Mouse (Mus musculus) neutrophil, adult 59 days (primary cell): ENCODE data around the gene Vmn1r138. TPM values are rescaled to one million over a fixed set of nuclear protein-coding genes. Genes with fewer than 3 reads are reported as not detected.

Experiments used
- total RNA-seq, 2 experiments: library from RNA; stranded (reverse); gene quantifications; 1 replicate in 1 of 2; 2 replicates in 1 of 2; pipeline ENCODE4 v1.2.4; 2023

Vmn1r138 gene
- not detected for total RNA-seq

DNA sequence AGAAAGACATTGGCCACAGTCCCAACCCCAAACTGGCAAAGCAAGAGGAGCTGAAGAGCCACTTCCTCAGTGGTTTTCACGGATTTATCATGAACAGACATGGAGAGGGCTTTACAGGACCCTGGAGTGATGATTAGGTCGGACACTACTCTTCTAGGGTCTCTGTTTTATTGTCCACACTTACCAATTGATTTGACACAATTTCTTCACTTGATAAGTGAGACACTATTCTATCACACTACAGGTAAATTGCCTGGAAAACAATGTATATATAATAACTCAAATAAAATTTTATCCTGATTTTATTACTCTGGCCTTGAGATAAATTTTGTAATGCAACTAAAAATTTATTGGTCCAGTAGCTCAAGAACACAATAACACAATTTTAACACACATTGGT, at the start of gene Vmn1r138:
Vmn1r138 (minus strand) TSS at position 101 of the 400 bp plus-strand sequence.

DNA sequence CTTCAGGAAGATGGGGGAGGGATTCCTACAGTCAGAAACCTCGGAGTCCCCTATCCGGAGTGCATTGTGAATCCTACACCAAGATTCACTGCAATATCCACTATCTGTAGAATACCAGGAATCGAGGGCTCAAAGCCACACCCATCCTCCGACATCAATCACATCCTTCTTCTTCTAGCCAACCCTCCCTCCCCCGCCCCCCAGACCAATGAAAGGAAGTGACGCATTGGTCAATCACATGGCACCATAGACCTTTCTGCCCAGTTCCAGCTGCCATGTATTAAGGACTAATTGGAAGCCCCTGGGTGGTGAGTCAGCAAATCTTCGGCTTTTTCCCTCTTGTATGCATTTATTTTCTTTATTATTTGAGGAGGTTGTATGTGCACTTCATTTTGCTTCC, 40.1 kb upstream of the Vmn1r138 start, which contains the start of gene Vmn1r139:
Vmn1r139 (plus strand) TSS at position 301 of the 400 bp plus-strand sequence.

GRCm38 (mm10) chr7:22056205-22056604, 27.5 kb upstream of the Vmn1r138 start, which contains the start of gene Gm6176:
Gm6176 (minus strand) TSS chr7:22056305.

DNA sequence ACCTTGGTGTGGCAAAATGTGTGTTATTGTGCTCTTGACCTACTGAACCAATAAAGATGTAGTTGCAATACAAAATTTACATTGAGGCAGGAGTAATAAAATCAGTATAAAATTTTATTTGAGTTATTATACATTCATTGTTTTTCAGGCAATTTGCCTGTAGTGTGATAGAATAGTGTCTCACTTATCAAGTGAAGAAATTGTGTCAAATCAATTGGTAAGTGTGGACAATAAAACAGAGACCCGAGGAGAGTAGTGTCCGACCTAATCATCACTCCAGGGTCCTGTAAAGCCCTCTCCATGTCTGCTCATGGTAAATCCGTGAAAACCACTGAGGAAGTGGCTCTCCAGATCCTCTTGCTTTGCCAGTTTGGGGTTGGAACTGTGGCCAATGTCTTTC, 34.4 kb downstream of the Vmn1r138 start, which contains the start of gene Vmn1r137:
Vmn1r137 (plus strand) TSS at position 301 of the 400 bp plus-strand sequence.

Other genes with a start within 250 kb of the Vmn1r138 start
- not detected for gene Gm4177, start 232.2 kb downstream of the Vmn1r138 start, total RNA-seq
- not detected for gene Vmn1r135, start 196.5 kb downstream of the Vmn1r138 start, total RNA-seq
- gene Gm5725, start 184.6 kb downstream of the Vmn1r138 start, total RNA-seq = not detected
- gene Gm5891, start 107.6 kb downstream of the Vmn1r138 start, total RNA-seq = not detected
- gene Vmn1r137, start 34.3 kb downstream of the Vmn1r138 start, total RNA-seq = not detected
- not detected for gene Gm6176, start 27.4 kb upstream of the Vmn1r138 start, total RNA-seq
- not detected for gene Vmn1r139, start 40.2 kb upstream of the Vmn1r138 start, total RNA-seq
- not detected for gene Gm16451, start 89.3 kb upstream of the Vmn1r138 start, total RNA-seq
- gene Gm10666, start 105.8 kb upstream of the Vmn1r138 start, total RNA-seq = not detected
- gene Vmn1r142, start 135.1 kb upstream of the Vmn1r138 start, total RNA-seq = not detected
- gene Vmn1r143, start 160.5 kb upstream of the Vmn1r138 start, total RNA-seq = not detected
- gene Gm8653, start 172.4 kb upstream of the Vmn1r138 start, total RNA-seq = not detected
- not detected for gene Gm8453, start 200.6 kb upstream of the Vmn1r138 start, total RNA-seq